Mouse (Mus musculus): Measurements from ENCODE around the gene Slc22a14. TPM values are rescaled to one million over a fixed set of nuclear protein-coding genes. Genes with fewer than 3 reads are reported as not detected.

Gene Slc22a14
- polyA plus RNA-seq, 1 experiment from 2014 or later = not detected

GRCm38 (mm10) chr9:119320946-119321345, 44.4 kb downstream of the Slc22a14 start:
- 10% methylated on average over 7 of the region's 7 CpGs for WGBS
- H3K4me3 ChIP-seq = peak overlapping the region; percentile 91
- H3K4me2 ChIP-seq (replicated peaks) = peak overlapping the region; percentile 98
- H3K9me3 ChIP-seq = no peaks in the 10 kb centered on the region
- H3K27me3 ChIP-seq = no peaks in the 10 kb centered on the region
- ATAC-seq (ENCODE audit: low FRiP score, low read depth) = no peak
- no peak overlapping the region for H3K27ac ChIP-seq (replicated peaks)
- peak overlapping the region; percentile 87 for H3K9ac ChIP-seq (replicated peaks)
- no peaks in the 10 kb centered on the region for H3K36me3 ChIP-seq
- H3K4me1 ChIP-seq = peaks cover 20% of the 10 kb centered on the region

GRCm38 (mm10) chr9:119320446-119320845, 44.9 kb downstream of the Slc22a14 start:
- Histone ChIP-seq H3K27ac (replicated peaks) (no peak overlapping the region), H3K27me3 (no peaks in the 10 kb centered on the region), H3K4me2 (replicated peaks) (peak overlapping the region; percentile 98), H3K9me3 (no peaks in the 10 kb centered on the region), H3K4me1 (peaks cover 20% of the 10 kb centered on the region), H3K9ac (replicated peaks) (no peak overlapping the region), H3K36me3 (no peaks in the 10 kb centered on the region), H3K4me3 (peak overlapping the region; percentile 91; the same call in 1 of the 2 replicates)
- WGBS = 78% methylated on average over 7 of the region's 7 CpGs
- no peak for ATAC-seq (ENCODE audit: low FRiP score, low read depth)

- Histone ChIP-seq H3K9ac (replicated peaks) (no peak overlapping the region), H3K4me1 (peaks cover 20% of the 10 kb centered on the region), H3K27me3 (no peaks in the 10 kb centered on the region), H3K4me2 (replicated peaks) (no peak overlapping the region), H3K9me3 (no peaks in the 10 kb centered on the region), H3K27ac (replicated peaks) (no peak overlapping the region), H3K4me3 (no peak overlapping the region), H3K36me3 (no peaks in the 10 kb centered on the region)
- 98% methylated on average over 1 of the region's 1 CpGs for WGBS
- ATAC-seq (ENCODE audit: low FRiP score, low read depth) = no peak
Measured at GRCm38 (mm10) chr9:119318891-119319290, 46.5 kb downstream of the Slc22a14 start.

- Histone ChIP-seq H3K9ac (replicated peaks) (no peak overlapping the region), H3K27me3 (no peaks in the 10 kb centered on the region), H3K4me1 (no peaks in the 10 kb centered on the region), H3K9me3 (no peaks in the 10 kb centered on the region), H3K27ac (replicated peaks) (no peak overlapping the region), H3K36me3 (no peaks in the 10 kb centered on the region), H3K4me2 (replicated peaks) (no peak overlapping the region), H3K4me3 (no peak overlapping the region)
- WGBS = 93% methylated on average over 10 of the region's 10 CpGs
- ATAC-seq (ENCODE audit: low FRiP score, low read depth) = no peak
Measured at GRCm38 (mm10) chr9:119313096-119313495, 52.3 kb downstream of the Slc22a14 start.

GRCm38 (mm10) chr9:119309067-119309466, 56.3 kb downstream of the Slc22a14 start:
- Histone ChIP-seq H3K36me3 (no peaks in the 10 kb centered on the region), H3K4me1 (0 out of 2 replicates have a peak, but pooled peaks cover 2% of the 10 kb centered on the region), H3K4me2 (replicated peaks) (no peak overlapping the region), H3K9ac (replicated peaks) (no peak overlapping the region), H3K27ac (replicated peaks) (no peak overlapping the region), H3K4me3 (no peak overlapping the region), H3K27me3 (no peaks in the 10 kb centered on the region), H3K9me3 (no peaks in the 10 kb centered on the region)
- no peak for ATAC-seq (ENCODE audit: low FRiP score, low read depth)
- 91% methylated on average over 1 of the region's 1 CpGs for WGBS

GRCm38 (mm10) chr9:119305863-119306262, 59.5 kb downstream of the Slc22a14 start:
- Histone ChIP-seq H3K4me2 (replicated peaks) (no peak overlapping the region), H3K9me3 (no peaks in the 10 kb centered on the region), H3K36me3 (peaks cover 14% of the 10 kb centered on the region), H3K9ac (replicated peaks) (no peak overlapping the region), H3K27me3 (no peaks in the 10 kb centered on the region), H3K4me1 (0 out of 2 replicates have a peak, but pooled peaks cover 2% of the 10 kb centered on the region), H3K4me3 (no peak overlapping the region), H3K27ac (replicated peaks) (no peak overlapping the region)
- 95% methylated on average over 7 of the region's 7 CpGs for WGBS
- ATAC-seq (ENCODE audit: low FRiP score, low read depth) = no peak

- H3K4me2 ChIP-seq (replicated peaks) = no peak overlapping the region
- no peak overlapping the region for H3K9ac ChIP-seq (replicated peaks)
- no peaks in the 10 kb centered on the region for H3K9me3 ChIP-seq
- no peak overlapping the region for H3K4me3 ChIP-seq
- WGBS = 94% methylated on average over 3 of the region's 3 CpGs
- no peak overlapping the region for H3K27ac ChIP-seq (replicated peaks)
- H3K27me3 ChIP-seq = no peaks in the 10 kb centered on the region
- peaks cover 14% of the 10 kb centered on the region for H3K36me3 ChIP-seq
- H3K4me1 ChIP-seq = no peaks in the 10 kb centered on the region
- no peak for ATAC-seq (ENCODE audit: low FRiP score, low read depth)
Measured at GRCm38 (mm10) chr9:119298563-119298962, 66.8 kb downstream of the Slc22a14 start.

GRCm38 (mm10) chr9:119297696-119298095, 67.7 kb downstream of the Slc22a14 start:
- Histone ChIP-seq H3K4me2 (replicated peaks) (no peak overlapping the region), H3K9ac (replicated peaks) (no peak overlapping the region), H3K27ac (replicated peaks) (no peak overlapping the region), H3K4me3 (no peak overlapping the region), H3K36me3 (peaks cover 14% of the 10 kb centered on the region), H3K9me3 (no peaks in the 10 kb centered on the region), H3K4me1 (no peaks in the 10 kb centered on the region), H3K27me3 (no peaks in the 10 kb centered on the region)
- ATAC-seq (ENCODE audit: low FRiP score, low read depth) = no peak
- 89% methylated on average over 6 of the region's 6 CpGs for WGBS

- 73% methylated on average over 3 of the region's 3 CpGs for WGBS
- no peak overlapping the region for H3K4me2 ChIP-seq (replicated peaks)
- H3K36me3 ChIP-seq = peaks cover 10% of the 10 kb centered on the region; the same call in 1 of the 2 replicates
- H3K27ac ChIP-seq (replicated peaks) = no peak overlapping the region
- H3K9ac ChIP-seq (replicated peaks) = no peak overlapping the region
- no peaks in the 10 kb centered on the region for H3K4me1 ChIP-seq
- H3K9me3 ChIP-seq = no peaks in the 10 kb centered on the region
- no peak overlapping the region for H3K4me3 ChIP-seq
- H3K27me3 ChIP-seq = no peaks in the 10 kb centered on the region
- no peak for ATAC-seq (ENCODE audit: low FRiP score, low read depth)
Measured at GRCm38 (mm10) chr9:119290791-119291190, 74.6 kb downstream of the Slc22a14 start.

- Histone ChIP-seq H3K27ac (replicated peaks) (no peak overlapping the region), H3K36me3 (peaks cover 30% of the 10 kb centered on the region), H3K4me3 (no peak overlapping the region), H3K27me3 (no peaks in the 10 kb centered on the region), H3K4me1 (0 out of 2 replicates have a peak, but pooled peaks cover 2% of the 10 kb centered on the region), H3K9ac (replicated peaks) (no peak overlapping the region), H3K9me3 (no peaks in the 10 kb centered on the region), H3K4me2 (replicated peaks) (no peak overlapping the region)
- ATAC-seq (ENCODE audit: low FRiP score, low read depth) = no peak
- 90% methylated on average over 5 of the region's 5 CpGs for WGBS
Measured at GRCm38 (mm10) chr9:119280894-119281682, 84.3 kb downstream of the Slc22a14 start.

- Histone ChIP-seq H3K4me2 (replicated peaks) (no peak overlapping the region), H3K9ac (replicated peaks) (no peak overlapping the region), H3K4me1 (0 out of 2 replicates have a peak, but pooled peaks cover 2% of the 10 kb centered on the region), H3K27ac (replicated peaks) (no peak overlapping the region), H3K9me3 (no peaks in the 10 kb centered on the region), H3K36me3 (peaks cover 23% of the 10 kb centered on the region), H3K4me3 (no peak overlapping the region), H3K27me3 (no peaks in the 10 kb centered on the region)
- WGBS = 96% methylated on average over 5 of the region's 5 CpGs
- no peak for ATAC-seq (ENCODE audit: low FRiP score, low read depth)
Measured at GRCm38 (mm10) chr9:119278031-119278430, 87.3 kb downstream of the Slc22a14 start.

GRCm38 (mm10) chr9:119276321-119276720, 89.0 kb downstream of the Slc22a14 start:
- Histone ChIP-seq H3K4me2 (replicated peaks) (no peak overlapping the region), H3K27me3 (no peaks in the 10 kb centered on the region), H3K9me3 (no peaks in the 10 kb centered on the region), H3K4me1 (0 out of 2 replicates have a peak, but pooled peaks cover 2% of the 10 kb centered on the region), H3K36me3 (peaks cover 13% of the 10 kb centered on the region), H3K27ac (replicated peaks) (no peak overlapping the region), H3K9ac (replicated peaks) (no peak overlapping the region), H3K4me3 (no peak overlapping the region)
- WGBS = 87% methylated on average over 7 of the region's 7 CpGs
- no peak for ATAC-seq (ENCODE audit: low FRiP score, low read depth)

All from midbrain, embryonic 12.5 days (tissue).